Mouse (Mus musculus): ENCODE results near the gene Abr.

Gene Abr

DNA sequence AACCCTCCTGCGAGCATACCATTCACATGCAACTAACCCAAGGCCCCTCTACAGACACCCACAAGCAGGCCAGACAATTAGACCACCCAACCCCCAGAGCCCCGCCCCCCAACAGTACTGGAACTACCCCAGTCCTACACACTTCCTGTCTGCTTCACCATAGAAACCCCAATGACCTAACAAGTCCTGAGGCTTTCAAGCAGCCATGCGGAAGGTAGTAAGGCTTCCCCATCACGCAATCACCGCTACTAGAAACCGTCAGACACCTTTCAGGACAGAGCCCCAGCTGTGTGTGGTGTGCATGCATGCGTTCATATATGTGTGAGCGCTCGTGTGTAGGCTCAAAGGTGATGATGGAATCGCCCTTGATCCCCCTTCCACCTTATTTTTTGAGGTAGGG lies 165.2 kb downstream of the Abr start:
- no peak for DNase-seq (ENCODE audit: low spot score)

DNA sequence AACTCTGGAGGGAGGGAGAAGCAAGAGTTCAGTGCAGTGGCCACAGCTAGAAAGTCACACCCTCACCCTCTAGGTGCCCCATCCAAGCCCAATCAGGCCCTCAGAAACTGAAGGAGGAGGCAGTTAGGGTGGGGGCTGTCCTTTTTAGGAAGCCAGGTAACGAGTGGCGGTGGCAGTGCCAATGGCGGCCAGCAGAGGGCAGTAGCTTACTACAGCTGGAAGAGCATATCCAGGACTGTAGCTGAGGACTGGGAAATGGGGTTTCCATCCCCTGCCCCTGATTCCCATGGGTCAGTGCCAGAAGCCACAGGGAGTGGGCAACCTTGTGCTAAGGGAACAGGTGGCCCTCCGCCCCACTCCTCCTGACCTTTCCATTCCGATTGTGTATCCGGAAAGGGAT lies 165.9 kb downstream of the Abr start:
- DNase-seq (ENCODE audit: low spot score), result peak; percentile 47

DNA sequence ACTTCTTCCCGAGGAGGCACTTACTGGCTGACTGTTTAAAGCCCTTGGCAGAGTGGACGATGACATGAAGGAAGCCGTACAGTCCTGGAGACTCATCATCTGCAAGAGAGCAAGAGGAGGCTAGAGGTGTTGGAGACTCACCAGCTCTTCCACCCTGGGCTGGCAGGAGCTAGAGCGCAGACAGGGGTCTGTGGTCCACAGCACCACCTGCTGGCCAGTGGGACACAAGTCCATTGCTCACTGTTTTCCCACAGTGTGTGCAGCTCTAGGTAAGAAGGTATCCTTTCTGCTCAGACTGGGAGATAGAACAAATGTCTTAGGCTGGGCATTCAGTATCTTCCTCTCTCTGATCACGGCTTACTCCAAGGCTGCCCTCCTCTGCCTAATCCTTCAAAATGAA lies 167.6 kb downstream of the Abr start:
- peak; percentile 30 for DNase-seq (ENCODE audit: low spot score)

DNA sequence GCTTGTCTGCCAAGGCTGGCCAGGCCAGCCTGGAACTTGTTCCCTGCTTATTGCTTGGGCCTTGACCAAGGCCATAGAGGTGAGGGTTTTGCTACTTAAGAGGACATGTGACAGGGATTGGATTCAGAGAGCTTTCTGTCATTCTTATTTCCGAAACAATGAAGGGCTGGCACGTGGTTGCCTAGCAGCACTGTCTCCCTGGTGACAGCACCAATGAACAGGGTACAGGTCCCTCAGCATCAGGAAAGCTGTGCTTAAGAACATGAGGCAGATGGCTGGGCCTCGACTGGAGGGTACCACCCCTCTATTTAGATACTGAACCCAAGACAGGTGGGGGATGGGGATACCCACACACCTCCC lies 171.9 kb downstream of the Abr start:
- DNase-seq (ENCODE audit: low spot score), result no peak

DNA sequence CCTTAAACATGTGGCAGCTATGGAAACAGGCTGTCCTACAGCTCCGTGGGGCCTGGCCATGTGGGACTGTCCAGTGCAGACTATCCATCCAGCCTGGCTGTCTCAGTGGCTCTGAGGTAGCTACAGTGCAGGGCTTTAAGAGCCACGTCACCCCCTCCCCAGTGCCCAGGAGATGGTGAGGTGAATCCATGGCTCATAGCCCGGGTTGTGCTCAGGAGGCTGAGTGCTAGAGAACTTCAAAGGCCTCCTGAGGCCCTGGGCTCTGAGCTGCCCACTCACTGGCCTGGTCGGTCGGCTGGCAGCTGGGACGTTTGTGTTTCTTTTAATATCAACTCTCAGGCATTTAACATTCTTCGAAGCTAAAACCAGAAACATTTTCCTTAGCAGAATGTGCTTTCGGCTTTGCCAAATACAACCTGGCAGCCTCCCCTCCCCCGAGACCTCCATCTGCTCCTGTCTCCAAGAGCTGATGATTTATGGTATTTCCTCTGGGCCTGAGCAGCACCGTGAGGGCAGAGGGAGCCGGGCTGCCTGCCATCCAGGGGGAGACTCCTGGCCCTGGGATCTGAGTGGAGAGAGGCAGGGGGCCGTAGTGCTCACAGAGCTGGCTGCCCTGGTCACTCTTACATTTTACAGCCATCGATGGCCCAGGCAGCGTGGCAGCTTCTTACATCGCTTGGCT lies 172.5 kb downstream of the Abr start:
- peak; percentile 48 for DNase-seq (ENCODE audit: low spot score)

DNA sequence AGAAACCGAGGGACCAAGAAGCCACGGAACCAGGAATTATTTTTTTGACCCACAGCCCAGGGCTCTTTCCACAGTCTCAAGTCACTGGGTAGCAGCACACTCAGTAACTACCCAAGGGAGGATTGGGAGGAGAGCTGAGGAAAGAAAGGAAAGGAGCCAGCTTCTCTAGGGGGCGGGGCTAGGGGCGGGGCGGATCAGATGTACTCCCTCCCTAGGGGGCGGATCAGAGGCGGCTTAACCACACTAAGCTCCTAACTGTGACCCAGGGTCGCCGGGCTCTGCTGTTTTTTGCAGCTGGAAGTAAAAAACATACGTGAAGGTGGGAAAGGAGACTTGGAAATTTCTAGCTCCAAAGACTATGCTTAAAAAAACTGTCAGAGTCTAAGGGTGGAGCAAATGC lies 175.9 kb downstream of the Abr start:
- no peak for DNase-seq (ENCODE audit: low spot score)

DNA sequence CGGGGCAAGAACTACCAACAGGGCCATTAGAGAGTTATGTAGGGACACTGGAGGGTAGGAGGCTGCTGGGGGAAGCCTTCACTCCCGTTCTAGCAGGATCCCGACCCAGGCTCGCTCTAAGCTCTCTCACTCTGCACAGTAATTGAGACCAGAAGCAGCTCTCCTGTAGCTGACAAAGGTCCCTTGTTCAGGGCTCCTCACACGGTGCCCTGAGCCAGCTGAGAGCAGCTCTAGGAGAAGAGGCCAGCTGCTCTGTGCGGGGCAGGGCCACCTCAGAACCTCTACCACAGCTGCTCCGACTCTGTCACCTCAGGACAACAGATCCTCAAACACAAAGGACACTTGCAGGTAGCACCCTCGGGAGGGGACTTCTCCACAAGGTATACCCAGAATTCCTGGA lies 176.7 kb downstream of the Abr start:
- DNase-seq (ENCODE audit: low spot score), result no peak

DNA sequence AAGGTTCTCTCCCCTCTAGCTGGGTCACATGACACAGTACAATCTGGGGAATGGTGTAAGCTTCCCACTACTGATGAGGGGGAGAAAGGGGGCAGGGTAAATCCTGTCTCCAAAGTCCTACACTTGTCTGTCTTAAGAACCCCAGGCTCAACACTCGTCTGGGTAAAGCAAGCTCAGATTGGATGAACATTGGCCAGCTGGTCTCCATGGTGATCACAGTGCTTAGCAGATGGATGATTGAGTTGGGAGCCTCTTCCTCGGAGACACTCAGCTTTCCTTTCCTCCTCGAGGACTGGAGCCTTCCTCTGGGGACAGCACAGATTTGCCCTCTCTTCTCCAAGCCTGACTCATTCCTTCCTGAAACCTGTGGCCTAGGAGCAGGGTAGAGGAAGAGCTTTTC lies 182.4 kb downstream of the Abr start:
- DNase-seq (ENCODE audit: low spot score), result no peak

DNA sequence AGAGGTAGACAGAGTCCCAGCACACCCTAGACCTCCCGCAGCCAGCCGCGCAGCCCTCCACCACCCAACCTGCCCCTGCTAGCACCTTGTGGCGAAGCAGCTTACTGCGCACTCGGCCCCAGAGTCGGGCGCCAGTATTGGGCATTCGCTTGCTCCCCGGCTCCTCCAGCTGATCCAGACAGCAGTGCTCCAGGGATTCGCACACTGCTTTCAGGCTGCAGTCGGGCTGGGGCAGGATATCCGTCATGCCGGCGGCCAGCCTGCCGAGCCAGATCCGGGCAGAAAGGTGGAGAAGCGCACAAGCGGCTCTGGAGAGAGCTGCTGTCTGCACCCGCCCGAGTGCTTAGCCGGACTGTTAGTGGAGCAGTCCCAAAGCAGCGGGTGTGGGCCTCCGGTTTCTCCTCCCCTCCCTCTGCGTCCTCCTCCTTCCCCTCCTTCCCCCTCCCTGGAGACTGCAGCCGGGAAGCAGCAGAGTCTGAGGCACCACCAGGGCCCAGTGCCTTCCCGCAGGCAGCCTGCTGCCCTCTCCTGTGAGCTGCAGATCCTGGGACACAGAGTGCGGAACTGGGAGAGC lies 185.2 kb downstream of the Abr start:
- peak; percentile 51 for DNase-seq (ENCODE audit: low spot score)

DNA sequence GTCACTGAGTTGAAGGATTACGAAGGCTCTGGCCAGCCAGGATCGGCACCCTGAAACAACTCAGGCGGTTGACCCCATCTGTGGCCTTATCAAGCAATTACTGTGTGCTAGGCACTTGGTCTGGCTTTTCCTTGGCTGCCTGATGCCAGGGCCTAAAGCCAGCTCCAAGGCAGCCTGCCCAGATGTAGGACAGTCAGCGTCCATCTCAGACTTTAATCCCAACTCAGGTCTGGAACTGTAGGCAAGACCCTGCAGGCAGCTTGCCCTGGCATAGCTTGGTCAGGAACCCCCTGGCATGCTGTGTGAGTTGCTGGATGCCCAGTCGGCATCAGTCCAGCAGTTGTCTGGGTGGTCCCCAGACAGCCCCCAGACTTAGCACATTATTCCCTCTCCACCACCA lies 186.1 kb downstream of the Abr start:
- DNase-seq (ENCODE audit: low spot score), result no peak

DNA sequence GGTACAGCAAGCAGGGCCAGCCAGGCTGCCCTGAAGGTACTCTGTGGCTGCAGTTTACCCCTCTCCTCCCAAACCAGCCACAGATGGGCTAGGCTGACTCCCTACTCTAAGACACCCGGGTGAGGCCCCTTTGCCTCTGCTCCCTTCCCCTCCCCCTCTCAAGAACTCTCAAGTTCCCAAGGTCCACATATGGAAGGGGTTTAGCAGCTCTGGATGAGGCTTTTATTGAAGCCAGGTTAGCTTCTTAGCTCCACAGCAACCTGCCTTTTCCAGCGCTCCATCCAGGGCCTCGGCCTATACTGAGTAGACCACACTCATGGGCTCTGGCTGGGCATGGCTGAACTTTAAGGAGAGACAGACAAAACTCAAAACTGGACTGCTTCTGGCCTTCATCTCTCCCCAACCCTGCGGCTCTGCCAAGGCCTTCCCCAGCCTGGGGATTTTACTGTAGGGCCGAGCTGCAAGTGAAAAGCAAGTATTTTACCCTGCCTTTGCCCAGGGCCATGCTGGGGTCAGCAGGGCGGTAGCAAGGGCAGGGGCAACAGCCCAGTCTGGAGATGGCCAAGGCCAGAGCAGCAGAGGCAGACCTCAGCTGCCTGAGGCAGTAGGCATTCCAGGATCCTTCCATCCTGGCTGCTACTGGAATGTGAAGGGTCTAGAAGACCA lies 192.0 kb downstream of the Abr start:
- DNase-seq (ENCODE audit: low spot score), result peak; percentile 53

DNA sequence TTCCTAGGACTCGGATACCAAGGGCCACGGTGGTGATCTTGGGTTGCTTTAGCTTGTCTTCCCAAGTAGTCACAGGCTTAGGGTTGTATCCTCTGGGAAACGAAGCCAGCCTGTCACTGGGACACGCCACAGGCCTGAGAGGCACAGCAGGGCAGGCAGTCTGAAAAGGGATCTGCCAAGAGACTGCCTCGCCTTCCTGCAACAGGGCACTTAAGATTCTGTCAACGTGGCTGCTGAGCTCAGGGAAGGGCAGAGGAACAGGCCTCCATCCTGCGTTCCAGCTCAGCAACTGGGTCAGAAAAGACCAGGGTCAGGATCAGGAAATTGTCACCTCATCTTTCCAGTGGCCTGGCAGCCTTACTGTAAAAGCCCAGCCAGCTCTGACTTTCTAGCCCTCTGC lies 192.6 kb downstream of the Abr start:
- no peak for DNase-seq (ENCODE audit: low spot score)

DNA sequence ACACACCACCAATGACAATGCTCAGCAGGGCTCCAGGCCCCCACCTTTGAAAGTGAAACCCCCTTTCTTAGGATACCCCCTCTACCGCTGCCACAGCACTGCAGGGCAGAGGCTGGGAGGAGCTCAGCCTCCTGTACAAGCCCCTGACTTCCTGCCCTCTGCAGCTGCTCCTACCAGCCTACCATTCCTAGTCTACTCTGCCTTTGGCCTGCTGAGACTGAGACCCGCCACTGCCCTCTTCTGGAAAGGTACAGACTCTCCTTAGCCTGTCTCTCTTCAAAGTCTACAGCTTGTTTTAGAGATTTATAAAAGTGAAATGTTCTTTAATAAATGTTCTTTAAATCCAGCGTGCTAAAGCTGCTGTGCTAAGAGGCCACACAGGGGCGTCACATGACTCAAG lies 193.1 kb downstream of the Abr start:
- no peak for DNase-seq (ENCODE audit: low spot score)

DNA sequence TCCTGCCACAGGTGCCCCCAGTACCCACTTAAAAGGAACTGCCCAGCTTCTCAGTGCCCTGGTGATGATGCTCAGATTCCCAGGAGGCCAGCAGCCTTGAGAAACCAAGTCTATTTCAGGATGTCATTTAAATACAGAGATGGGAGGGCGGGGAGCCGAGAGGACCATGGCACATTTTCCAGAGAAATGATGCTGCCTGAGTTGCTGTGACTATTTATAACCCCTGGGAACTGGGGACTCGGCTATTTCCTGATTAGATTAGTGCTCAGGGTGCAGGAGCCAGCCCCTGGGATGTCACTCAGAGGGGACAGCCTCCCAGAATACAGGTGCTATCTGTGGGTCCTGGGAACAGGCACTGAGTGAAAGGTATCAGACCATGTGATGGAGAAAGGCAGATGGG lies 194.3 kb downstream of the Abr start:
- DNase-seq (ENCODE audit: low spot score), result no peak

DNA sequence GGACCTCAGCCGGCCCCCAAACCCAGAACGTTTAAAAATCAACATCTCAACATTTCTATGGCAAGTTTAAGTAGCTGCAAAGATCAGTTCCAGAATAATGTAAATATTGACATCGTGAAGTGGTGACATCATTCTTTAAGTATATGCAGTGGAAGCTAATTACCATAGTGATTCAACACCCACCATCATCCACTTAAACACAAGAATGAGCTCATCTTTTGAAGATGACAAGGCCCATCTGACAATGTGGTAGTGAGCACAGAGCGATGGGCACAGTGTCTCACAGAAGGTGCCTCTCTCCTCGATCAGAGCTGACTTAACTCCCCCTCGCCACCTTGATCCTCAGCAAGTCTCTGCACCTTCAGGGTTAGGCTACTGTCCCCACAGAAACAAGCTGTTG lies 196.4 kb downstream of the Abr start:
- DNase-seq (ENCODE audit: low spot score), result no peak

DNA sequence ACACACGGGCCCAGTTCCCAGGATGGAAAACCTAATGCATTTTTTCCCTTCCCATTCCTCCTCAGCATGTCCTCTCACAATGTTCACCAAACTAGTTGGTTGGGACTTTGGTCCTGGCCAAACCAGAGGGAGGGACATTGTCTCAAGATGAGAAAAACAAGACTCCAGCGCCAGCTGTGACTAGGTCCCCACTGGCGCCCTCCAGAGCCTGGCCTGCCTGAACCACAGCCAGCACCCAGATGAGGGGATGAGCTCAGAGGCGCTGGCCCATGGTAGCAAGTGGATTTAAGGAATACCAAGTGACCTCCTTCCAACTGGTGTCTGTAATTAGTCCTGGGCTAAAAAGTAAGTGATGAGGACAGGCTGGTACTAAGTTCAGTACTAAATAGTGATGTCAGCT lies 201.2 kb downstream of the Abr start:
- DNase-seq (ENCODE audit: low spot score), result no peak

DNA sequence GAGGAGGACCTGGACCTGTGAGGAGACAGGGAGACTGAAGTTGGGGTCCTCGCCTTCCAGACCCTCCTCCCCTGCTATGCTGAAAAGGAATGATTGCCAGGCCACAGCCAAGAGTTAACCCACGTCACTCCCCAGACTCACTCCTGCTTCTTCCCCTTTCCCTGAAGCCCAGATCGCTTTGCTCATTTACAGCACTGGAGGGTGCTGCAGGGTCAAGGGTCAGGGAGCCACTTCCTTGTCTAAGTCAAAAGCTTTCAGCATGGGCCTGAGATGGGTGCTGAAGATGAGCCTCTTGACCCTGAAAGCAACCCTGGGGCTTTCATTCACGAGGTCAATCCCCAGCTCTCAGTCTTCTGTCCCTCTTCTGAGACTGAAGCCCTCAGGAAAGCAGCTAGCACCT lies 202.9 kb downstream of the Abr start:
- no peak for DNase-seq (ENCODE audit: low spot score)

DNA sequence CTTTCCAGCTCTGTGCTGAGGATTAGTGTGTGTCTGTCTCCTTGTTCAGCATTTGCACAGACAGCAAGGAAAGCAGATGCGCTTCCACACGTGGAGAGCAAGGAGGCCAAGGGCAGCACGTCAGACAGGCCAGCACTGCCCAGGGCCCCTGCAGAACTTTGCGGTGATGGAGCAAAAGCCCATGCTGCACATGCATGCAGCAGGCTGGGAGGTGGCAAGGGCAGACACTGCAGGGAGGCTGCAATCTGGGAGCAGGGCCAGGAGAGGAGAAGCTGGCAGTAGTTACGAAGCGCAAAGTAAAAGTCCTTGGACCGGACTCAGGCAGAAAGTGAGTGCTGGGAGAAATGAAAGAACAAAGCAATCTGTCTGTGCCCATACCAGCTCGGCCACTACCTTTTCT lies 203.7 kb downstream of the Abr start:
- peak; percentile 40 for DNase-seq (ENCODE audit: low spot score)

DNA sequence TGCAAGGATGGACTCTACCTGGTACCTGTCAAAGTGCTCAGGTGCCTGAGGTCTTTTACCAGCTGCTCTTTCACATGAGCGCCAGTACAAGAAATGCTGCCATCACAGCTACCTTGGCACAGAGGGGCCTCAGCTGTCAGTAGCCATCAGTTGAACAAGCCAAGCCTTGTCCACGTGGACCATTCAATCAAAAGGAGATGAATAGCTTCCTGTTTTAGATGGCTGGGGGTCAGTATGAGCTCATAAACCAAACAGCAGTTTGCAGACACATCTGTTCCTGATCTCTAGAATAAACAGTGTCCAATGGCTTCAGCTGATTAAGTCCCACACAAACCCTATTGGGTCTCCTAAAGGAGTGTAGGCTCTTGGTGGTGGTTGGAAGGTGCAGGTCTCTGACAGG lies 206.1 kb downstream of the Abr start:
- DNase-seq (ENCODE audit: low spot score), result no peak

DNA sequence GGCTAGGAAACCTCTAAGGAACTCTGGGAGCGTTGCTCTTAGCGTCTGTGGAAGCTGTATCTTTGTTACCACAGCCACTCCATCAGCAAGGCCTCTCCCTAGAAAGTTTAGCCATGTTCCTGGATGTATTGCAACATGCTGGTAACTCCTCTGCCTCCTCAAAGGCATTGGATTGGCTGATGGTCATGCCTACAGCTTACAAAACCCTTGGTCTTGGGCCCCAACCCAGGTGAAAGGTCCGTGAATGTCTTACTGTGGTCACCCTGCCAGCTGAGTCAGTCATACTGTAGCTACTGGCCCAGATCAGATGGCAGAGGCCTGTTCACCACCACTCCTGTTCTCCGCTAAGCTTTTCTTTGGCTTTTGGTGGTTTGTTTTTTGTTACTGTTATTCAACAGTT lies 207.1 kb downstream of the Abr start:
- DNase-seq (ENCODE audit: low spot score), result no peak

DNA sequence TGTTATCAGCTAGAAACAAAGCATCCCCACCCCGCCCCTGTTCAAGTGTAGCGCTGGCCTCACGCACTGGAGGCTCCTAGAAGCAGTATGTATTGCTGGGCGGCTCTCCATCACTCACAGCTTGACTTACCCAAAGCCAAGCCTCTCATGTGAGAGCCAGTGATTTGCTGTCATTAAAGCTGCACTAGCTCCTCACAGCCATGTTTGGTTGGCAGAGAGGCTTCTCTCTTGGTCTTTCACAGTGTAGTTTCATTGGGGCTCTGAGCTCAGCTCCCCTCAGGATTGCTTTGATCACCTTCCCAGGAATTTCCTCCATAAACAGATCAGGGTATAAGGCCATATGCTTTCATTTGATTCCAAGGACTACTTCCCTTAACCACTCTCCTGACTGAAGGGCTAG lies 208.9 kb downstream of the Abr start:
- DNase-seq (ENCODE audit: low spot score), result no peak

DNA sequence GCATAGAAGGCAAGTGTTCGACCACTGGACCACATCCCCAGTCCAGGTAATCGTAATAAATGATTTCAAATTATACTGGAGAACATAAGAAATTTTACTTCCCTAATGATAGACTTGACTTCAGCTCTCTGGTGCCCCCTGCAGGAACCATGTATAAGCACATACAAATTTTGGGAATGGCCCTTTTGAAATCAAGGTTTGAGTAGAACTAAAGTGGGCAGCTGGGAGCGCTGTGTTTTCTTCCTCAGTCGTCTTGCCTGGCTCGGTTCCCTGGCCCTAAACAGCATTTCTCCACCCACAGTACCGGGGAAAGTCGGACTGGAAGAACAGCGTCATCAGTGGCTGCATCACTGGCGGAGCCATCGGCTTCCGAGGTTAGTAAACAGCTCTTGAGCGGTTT lies 211.3 kb downstream of the Abr start:
- DNase-seq (ENCODE audit: low spot score), result no peak

DNA sequence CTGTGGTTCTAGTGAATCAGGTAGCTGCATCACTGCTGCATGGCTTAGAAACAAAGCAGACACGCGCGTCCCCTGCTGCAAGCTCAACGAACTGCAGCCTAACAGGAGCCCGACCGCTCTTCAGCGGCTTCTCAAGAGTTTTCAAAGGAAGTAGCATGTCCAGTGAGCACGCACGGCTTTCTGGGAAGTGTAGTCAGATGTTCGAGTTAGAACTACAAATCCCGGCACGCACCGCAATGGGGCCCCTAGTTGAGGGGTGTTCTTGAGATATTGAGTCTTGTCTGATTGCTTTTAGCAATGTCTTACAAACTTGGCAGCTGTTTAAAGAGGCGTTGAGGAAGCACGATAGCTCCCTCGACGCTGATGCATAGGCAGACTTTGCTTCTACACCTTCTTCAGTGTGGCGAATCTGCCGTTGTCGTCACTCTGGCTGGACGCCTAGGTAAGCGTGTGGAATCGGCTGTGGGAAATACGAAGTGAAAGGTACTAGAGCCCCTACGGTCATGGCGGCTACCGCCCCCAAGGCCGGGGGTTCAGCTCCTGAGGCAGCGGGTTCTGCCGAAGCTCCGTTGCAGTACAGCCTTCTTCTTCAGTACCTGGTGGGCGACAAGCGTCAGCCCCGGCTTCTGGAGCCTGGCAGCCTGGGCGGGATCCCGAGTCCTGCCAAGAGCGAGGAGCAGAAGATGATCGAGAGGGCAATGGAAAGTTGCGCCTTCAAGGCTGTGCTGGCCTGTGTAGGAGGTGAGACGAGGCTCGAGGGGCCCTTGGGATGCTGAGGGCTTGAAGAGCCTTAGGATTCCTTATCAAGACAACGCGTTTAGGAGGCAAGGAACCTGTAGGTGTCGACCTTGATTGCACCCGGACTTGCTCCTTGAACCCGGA lies 215.2 kb downstream of the Abr start, which contains the start of gene Timm22:
Gene Timm22, plus strand, starts transcription at position 251 of the 882 bp plus-strand sequence.
- DNase-seq (ENCODE audit: low spot score), result peak; percentile 90

Data from ovary, adult 18-20 months (tissue).